Mouse (Mus musculus): ENCODE measurements around the gene Limch1.

Gene Limch1

GRCm38 (mm10) chr5:66992401-66992800 lies 246.8 kb downstream of the Limch1 start:
- DNase-seq = no peak

- DNase-seq = no peak
Observed at GRCm38 (mm10) chr5:66993076-66993475, 247.4 kb downstream of the Limch1 start.

DNA sequence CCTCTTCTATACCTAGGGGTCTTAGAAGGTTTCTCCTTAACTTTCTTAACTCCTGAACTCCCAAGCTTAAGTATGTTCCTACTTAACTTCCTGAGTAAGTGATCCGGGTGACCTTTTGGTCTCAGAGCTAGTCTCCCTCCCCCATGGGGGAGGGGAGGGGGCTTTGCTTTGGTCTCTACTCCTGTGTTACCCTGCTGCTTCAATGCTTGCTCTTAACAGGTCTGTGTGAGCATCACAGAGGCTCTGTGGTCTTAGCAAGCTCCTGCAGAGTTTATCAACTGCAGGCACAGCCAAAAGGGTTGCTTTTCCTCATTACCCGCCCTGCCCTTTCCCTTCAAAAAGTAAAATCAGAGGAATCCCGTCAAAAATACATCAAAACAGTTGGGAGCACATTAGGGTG lies 250.5 kb downstream of the Limch1 start:
- no peak for DNase-seq

DNA sequence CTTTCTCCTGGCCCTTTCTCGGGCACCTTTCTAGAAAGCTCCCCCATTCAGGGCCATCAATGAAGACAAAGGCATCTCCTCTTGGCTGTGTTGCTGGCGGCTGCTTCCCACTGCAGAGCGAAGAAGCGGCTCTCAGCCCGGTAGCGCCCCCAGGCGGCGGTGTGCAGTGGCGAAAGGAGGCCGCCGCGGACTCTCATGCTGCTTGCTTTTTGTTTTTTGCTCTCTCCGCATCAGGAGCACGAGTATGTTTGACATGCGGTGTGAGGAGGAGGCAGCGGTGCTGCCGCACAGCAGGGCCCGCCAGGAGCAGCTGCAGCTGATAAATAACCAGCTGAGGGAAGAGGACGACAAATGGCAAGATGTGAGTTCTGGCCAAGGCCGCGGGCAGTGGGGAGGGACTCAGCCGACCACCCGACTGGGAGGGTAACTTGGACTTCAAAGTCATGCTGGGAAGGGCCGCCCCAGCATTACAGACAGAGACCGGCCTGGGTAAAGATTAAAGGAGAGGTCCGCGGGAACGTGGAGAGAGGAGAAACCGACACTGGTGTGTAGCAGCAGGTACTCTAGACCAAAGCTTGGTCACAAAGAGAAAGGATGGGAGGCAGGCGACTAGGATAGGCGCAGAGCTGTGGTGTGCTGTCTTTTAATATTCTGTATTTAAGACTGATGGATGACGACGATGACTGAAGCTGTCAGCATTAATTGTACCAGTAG lies 251.4 kb downstream of the Limch1 start:
- DNase-seq = peak; percentile 49

- no peak for DNase-seq
Observed at GRCm38 (mm10) chr5:66997600-66997930, 251.9 kb downstream of the Limch1 start.

GRCm38 (mm10) chr5:66998341-66998740 lies 252.7 kb downstream of the Limch1 start:
- no peak for DNase-seq

- no peak for DNase-seq
Observed at GRCm38 (mm10) chr5:67002346-67002745, 256.7 kb downstream of the Limch1 start.

- no peak for DNase-seq
Observed at GRCm38 (mm10) chr5:67004619-67005018, 259.0 kb downstream of the Limch1 start.

DNA sequence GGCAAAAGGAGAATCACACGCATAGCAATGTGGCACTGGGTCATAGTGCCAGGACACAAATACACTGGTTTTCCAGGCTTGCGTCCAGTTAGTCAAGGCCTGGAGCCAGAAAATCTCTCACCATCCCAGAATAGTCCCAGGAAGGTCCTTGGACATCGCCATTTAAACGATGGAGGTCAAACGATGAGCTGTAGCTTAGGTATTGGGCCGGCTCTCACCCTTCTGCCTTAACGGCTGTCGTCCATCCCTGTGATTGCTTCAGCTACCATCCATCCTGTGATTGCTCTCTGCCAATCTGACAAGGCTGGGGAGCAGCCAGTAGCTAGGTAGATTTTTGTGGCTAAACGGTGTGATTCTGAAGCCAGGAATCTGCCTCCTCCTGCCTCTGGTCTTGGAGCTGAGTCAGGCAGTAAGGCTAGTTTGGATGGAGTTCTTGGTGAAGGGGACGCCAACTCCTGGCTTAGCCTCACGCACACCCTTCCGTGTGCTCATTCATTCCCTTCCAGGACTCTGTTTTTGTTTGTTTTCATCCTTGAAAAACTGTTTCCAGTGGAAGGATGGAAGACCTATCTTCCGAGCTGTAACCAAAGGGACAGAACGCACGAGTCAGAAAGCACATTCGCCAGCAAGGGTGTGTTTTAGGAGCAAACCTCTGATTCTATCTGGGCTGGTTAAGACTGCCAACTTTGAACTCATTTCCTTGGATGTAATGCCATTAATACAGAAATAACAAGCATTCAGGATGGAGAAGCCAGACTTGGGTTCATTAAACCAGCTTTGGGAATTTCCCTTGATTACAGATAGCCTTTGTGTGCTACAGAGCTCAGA lies 265.6 kb downstream of the Limch1 start:
- DNase-seq = no peak

- no peak for DNase-seq
Observed at GRCm38 (mm10) chr5:67011985-67012384, 266.4 kb downstream of the Limch1 start.

DNA sequence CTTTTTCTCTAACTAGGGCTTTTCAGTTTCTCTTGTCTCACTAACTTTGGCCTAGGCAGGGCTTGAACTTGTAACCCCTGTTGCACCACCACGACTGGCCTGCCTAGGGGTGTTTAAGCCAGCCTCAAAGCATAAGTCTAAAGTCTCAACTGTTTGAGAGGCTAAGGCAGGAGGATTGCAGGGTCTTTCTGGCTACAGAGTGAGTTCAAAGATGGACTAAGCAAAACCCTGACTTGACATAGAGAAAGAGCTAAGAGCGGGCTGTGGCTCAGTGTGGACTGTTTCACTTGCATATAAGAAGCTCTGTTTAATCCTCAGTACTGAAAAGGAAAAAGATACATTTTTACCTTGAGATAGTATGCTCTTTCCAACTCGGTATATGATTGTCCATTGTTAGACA lies 268.3 kb downstream of the Limch1 start:
- DNase-seq = no peak

DNA sequence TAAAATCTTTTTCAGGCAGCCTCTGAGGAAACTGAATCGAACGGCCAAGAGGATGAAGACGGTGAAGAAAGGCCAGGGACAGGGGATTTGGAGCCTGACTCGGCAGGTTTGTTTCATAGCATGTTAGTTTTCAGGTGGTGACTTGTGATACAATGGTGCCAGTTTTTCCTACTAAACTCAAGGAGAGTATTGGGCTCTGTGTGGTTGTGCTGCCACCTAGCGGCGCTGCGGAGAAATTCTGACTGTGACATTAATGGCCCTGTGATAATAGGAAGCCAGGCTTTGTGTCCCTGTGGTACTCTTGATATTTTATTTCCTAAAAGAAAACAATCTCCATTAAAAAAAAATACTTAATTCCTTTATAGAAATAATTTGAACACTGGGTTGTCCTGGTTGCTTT lies 270.8 kb downstream of the Limch1 start:
- DNase-seq = peak; percentile 59

GRCm38 (mm10) chr5:67024459-67025050 lies 278.9 kb downstream of the Limch1 start:
- no peak for DNase-seq

- peak; percentile 36 for DNase-seq
Observed at GRCm38 (mm10) chr5:67025095-67025494, 279.5 kb downstream of the Limch1 start.

GRCm38 (mm10) chr5:67025581-67025980 lies 280.0 kb downstream of the Limch1 start:
- no peak for DNase-seq

DNA sequence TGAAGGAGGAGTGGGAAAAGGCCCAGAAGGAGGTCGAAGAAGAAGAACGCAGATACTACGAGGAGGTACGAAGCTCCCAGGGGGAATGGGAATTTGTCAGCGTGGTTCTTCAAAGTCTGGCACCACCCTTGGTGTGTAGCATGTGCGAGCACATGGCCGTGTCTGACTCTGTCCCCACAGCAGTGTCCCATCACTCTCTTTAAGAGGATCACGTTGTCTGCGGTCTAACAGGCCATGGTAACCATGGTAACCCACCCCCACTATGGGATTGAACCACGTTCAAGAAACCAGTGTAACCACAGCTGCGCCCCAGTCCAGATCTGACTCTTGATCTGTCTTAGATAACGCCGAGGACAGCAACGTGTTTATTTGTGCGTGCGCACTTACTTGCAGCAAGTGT lies 283.2 kb downstream of the Limch1 start:
- DNase-seq = no peak

DNA sequence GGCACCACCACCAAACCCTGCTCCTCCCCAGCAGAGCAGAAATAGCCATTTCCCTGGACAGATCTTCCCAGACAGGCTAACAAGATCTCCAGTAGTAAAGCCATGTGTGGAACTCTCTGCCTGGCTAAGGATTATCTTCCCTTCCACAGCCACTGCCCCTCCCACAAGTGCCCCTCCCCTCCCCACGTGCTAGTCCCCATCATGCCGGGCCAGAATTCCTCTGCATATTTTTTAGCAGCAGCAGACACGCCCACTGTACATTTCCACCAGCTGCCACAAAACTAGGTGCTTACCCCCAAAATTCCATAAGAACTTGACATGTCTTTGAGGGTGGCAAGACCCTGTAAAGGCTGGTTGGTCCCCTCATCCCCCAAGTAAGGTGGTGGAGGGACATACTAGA lies 284.3 kb downstream of the Limch1 start:
- DNase-seq = no peak

DNA sequence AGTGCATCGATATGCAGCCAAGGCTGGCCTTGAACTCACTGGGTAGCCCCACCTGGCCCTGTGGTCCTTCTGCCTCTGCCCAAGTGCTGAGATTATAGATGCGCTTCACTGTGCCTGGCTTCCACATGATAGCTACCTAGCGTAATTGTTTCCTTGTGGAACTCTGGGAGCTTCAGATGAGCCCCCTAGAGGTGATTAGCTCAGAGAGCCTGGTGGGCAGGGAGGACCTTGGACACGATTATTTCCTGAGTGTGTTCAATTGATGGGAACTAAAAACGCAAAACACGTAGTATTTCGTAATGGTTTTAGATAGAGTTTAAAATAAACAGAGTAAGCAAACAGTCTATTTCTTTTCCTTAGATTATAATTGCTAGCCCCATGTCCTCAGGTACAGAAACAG lies 287.0 kb downstream of the Limch1 start:
- DNase-seq = no peak

DNA sequence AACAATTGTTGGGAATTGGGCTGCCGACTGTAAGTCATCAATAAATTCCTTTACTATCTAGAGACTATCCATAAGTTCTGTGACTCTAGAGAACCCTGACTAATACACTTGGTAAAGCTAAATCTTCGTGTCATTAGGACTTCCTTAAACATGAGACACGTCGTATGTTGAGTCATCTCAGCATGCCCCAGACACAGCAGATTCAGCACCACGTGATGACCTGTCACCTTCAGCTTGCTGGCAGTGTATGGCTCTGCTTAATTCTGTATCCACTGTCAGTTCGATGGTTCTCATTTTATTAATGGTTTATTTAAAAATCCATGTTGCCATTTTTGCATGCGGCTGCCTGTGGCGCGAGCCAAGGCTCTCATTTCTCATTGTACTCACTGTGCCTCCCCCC lies 298.3 kb downstream of the Limch1 start:
- no peak for DNase-seq

DNA sequence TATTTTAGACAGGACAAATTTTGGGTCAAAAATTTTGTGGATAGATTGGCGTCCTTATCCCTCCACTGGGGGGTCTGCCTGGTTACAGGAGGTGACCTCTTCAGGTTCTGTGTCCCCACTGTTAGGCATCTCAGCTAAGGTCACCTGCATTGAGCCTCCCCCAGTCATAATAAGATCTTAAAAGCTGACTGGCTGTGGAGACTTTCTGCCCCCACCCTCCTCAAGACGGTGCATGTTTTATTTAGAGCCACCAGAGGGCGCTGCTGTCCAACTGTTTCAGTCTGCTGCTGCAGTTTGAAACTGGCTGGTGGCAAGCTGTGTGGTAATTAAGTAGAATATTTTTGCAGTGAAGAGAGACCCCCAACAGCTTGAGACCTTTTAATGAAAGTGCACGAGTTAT lies 302.4 kb downstream of the Limch1 start:
- no peak for DNase-seq

GRCm38 (mm10) chr5:67057803-67058202 lies 312.2 kb downstream of the Limch1 start:
- no peak for DNase-seq

DNA sequence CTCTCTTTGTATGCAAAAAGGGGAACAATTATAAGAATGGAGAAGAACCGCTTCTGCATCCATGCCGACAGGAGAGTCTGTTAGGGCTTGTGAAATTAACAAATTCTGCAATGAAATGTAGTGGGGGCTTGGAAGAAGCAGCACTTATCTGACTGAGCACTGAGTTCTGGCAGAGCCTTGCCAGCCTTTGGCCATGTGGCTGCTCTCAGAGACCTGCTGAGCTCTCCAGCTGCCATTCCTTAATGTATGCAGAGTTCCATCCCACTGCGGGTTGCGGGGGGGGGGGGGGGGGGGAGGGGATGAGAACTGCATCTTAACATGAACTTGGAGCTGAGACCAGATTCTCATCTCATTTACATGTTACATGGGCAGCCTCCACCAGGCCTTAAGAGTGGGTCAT lies 314.9 kb downstream of the Limch1 start:
- DNase-seq = no peak

DNA sequence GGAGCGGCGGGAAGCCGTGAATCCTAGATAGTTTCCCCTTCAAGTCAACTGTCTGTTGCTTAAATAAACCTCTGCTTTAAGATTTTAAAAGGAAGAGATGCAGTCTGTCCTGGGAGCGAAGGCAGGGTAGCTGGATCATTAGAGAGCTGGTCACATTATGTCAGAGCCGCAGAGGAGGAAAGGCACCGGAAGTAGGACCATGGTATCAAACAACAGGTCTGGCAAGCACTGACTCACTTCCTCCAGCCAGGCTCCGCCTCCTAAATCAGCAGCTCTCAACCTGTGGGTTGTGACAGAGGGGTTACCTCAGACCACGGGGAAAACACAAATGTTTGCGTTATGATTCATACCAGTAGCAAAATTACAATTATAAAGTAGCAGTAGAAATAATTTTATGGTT lies 318.0 kb downstream of the Limch1 start:
- DNase-seq = no peak

DNA sequence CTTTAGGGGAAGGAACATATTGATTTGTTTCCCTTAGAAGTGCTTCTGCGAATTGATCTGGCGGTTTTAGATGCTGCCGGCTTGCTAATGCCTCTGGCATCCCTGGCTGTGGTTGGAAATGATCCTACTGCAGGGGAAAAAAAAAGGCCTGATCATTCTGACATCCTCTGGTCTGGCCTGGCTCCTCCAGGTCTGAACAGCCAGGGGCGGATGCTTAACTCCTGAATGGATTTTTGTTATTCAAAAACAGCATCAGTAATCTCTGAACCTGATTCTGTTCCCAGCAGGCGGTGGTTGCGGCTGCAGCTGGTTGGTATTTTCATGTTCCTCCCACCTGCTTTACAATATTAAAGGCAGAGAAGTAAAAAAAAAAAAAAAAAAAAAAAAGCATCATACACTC lies 337.5 kb downstream of the Limch1 start:
- no peak for DNase-seq

All from kidney, adult 11 months (tissue).